Mouse (Mus musculus): Measurements from ENCODE around the gene Mrto4. TPM values are rescaled to one million over a fixed set of nuclear protein-coding genes. Genes with fewer than 3 reads are reported as not detected.

Gene Mrto4
- polyA plus RNA-seq, 1 experiment from 2014 or later: 81.1 TPM

DNA sequence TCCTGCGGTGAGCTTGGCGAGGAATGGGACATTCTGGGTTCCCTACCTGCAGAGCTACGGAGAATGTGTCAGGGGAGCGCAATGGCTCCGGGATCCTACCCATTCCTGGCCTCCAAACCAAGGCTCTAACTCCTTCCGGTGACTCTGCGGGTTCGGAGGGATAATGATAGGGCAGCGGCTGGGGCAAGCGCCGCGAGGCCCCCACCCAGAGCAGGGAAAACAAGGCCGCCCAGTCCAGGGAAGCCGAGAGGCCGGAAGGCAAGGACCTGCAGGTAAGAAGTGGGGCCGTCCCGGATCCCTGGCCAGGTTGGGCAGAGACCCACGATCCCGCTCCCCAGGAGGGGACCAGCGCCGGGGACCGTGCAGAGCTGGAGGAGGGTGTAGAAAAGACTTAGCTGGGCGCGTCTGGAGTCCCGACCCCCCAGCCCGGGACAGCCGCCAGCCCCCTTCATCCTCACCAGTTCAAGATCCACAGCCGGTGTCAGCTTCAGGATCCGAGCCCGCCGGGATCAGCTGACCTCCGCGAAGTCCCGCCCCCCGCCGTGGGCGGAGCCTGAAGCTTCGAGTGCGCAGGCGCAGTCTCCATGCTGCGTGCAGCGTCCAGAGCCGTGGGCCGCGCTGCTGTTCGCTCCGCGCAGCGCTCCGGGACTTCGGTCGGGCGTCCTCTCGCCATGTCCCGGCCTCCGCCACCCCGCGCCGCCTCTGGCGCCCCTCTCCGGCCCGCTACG is 42.0 kb downstream of the Mrto4 start, which contains the start of the genes Pqlc2 and Akr7a5:
TSS of gene Pqlc2 (minus strand) at position 538 of the 728 bp plus-strand sequence.
TSS of gene Akr7a5 (plus strand) at position 574 of the 728 bp plus-strand sequence.
- Histone ChIP-seq H3K4me2 (ENCODE audit: low read length) (peak within 1 kb of the TSS; percentile 96), H3K9ac (replicated peaks; ENCODE audit: low read length) (peak within 1 kb of the TSS; percentile 85), H3K4me1 (ENCODE audit: control insufficient read depth, insufficient read depth, low read length) (peaks cover 17% of the 10 kb centered on the region), H3K27ac (replicated peaks; ENCODE audit: low read depth, low read length) (peak within 1 kb of the TSS; percentile 73), H3K36me3 (ENCODE audit: control insufficient read depth, insufficient read depth, low read length) (peaks cover 28% of the 10 kb centered on the region), H3K27me3 (ENCODE audit: control insufficient read depth, insufficient read depth, low read length) (no peaks in the 10 kb centered on the region), H3K9me3 (ENCODE audit: control insufficient read depth, low read length) (no peaks in the 10 kb centered on the region), H3K4me3 (replicated peaks; ENCODE audit: low read depth, low read length) (peak within 1 kb of the TSS; percentile 91)
- peak; percentile 92 for ATAC-seq (ENCODE audit: low FRiP score, low TSS enrichment)
- peak; percentile 99 for DNase-seq
- under 1% methylated on average over 63 of the region's 63 CpGs for WGBS

DNA sequence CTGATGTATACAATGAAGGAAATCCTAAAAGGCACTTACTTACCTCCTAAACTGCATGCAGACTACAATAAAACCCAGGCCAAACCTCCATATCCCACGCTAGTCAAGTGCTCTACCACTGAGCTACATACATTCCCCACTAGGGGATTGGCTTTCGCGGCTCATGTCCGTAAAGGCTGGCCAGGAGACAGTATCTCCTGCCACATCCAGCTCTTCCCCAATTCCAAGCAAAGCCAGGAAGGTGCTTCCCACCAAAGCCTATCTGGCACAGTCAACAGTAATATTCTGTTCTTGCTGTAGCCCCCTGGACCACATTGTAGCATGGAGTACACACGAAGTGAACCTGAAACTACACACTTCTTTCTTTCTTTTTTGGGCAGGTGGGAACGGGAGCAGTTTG is 42.7 kb downstream of the Mrto4 start:
- ATAC-seq (ENCODE audit: low FRiP score, low TSS enrichment) (no peak), DNase-seq (no peak)
- Histone ChIP-seq H3K4me3 (replicated peaks; ENCODE audit: low read depth, low read length) (peak overlapping the region; percentile 91), H3K36me3 (ENCODE audit: control insufficient read depth, insufficient read depth, low read length) (peaks cover 27% of the 10 kb centered on the region), H3K27me3 (ENCODE audit: control insufficient read depth, insufficient read depth, low read length) (no peaks in the 10 kb centered on the region), H3K4me1 (ENCODE audit: control insufficient read depth, insufficient read depth, low read length) (peaks cover 17% of the 10 kb centered on the region), H3K27ac (replicated peaks; ENCODE audit: low read depth, low read length) (no peak overlapping the region), H3K4me2 (ENCODE audit: low read length) (peak overlapping the region; percentile 96), H3K9me3 (ENCODE audit: control insufficient read depth, low read length) (no peaks in the 10 kb centered on the region), H3K9ac (replicated peaks; ENCODE audit: low read length) (peak overlapping the region; percentile 85)
- WGBS: 18% methylated on average over 6 of the region's 6 CpGs

DNA sequence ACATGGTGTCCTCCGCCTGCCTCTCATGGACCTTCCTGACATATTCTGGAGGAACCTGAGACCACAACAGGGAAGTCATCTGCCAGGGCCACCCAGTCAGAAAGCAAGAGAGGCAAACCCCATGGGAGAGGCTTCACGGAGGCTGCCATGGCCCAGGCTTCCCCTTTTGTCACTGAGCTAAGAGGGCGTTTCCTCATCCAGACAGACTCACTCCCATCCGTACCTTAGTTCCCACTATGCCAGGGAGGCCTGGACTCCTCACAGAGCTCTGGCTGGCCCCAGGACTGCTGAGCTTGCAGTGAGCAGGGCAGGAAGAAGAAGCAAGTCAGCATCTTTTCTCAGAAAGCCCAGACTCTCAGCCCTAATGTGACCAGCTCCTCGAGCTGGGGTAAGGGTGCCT is 44.5 kb downstream of the Mrto4 start:
- 86% methylated on average over 5 of the region's 5 CpGs for WGBS
- H3K4me3 ChIP-seq (replicated peaks; ENCODE audit: low read depth, low read length): no peak overlapping the region
- DNase-seq (no peak), ATAC-seq (ENCODE audit: low FRiP score, low TSS enrichment) (no peak)
- H3K36me3 ChIP-seq (ENCODE audit: control insufficient read depth, insufficient read depth, low read length): peaks cover 19% of the 10 kb centered on the region
- H3K27ac ChIP-seq (replicated peaks; ENCODE audit: low read depth, low read length): no peak overlapping the region
- H3K4me1 ChIP-seq (ENCODE audit: control insufficient read depth, insufficient read depth, low read length): peaks cover 17% of the 10 kb centered on the region
- H3K9me3 ChIP-seq (ENCODE audit: control insufficient read depth, low read length): no peaks in the 10 kb centered on the region
- H3K9ac ChIP-seq (replicated peaks; ENCODE audit: low read length): no peak overlapping the region
- H3K27me3 ChIP-seq (ENCODE audit: control insufficient read depth, insufficient read depth, low read length): no peaks in the 10 kb centered on the region
- H3K4me2 ChIP-seq (ENCODE audit: low read length): no peak overlapping the region

DNA sequence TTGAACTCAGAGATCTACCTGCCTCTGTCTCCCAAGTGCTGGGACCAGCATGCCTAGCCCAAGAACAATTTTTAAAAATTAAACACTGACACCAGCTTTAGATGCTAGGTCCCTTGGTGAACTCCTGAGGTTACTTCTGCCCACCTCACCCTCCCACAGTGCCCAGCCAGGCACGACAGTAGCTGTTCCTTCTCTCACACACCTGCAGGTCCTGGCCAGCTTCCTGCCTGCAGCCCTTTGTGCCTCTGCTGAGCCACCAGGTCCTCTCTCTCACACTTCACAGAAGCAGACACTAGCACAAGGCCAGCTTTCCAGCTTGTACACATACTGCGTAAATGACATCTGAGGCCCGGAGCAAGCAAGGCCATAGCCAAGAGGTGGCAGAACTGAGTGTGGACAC is 46.9 kb downstream of the Mrto4 start:
- no peak for DNase-seq
- Histone ChIP-seq H3K9me3 (ENCODE audit: control insufficient read depth, low read length) (no peaks in the 10 kb centered on the region), H3K27ac (replicated peaks; ENCODE audit: low read depth, low read length) (no peak overlapping the region), H3K4me3 (replicated peaks; ENCODE audit: low read depth, low read length) (no peak overlapping the region), H3K4me1 (ENCODE audit: control insufficient read depth, insufficient read depth, low read length) (peaks cover 7% of the 10 kb centered on the region), H3K4me2 (ENCODE audit: low read length) (no peak overlapping the region), H3K9ac (replicated peaks; ENCODE audit: low read length) (no peak overlapping the region), H3K27me3 (ENCODE audit: control insufficient read depth, insufficient read depth, low read length) (no peaks in the 10 kb centered on the region), H3K36me3 (ENCODE audit: control insufficient read depth, insufficient read depth, low read length) (peaks cover 37% of the 10 kb centered on the region)
- 94% methylated on average over 3 of the region's 3 CpGs for WGBS
- ATAC-seq (ENCODE audit: low FRiP score, low TSS enrichment): no peak

DNA sequence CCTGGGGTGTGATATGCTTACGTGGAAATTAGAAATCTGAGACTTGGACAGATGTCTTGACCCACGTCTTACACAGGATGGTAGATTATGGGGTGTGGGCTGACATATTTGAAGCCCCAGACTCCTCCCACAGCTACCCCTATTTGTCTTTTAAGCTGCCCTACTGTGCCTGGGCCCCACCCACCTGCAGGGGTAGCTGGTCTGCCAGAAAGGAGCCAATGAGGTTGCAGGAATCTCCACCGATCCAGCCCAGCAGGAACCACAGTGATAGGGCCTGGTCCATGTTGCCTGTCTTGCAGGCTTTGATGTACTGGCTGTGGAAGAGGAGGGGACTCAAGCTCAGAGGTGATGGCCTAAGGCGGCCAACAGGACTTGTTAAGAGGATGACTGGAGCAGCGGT is 50.1 kb downstream of the Mrto4 start:
- WGBS: 67% methylated on average over 5 of the region's 5 CpGs
- H3K9ac ChIP-seq (replicated peaks; ENCODE audit: low read length): no peak overlapping the region

DNA sequence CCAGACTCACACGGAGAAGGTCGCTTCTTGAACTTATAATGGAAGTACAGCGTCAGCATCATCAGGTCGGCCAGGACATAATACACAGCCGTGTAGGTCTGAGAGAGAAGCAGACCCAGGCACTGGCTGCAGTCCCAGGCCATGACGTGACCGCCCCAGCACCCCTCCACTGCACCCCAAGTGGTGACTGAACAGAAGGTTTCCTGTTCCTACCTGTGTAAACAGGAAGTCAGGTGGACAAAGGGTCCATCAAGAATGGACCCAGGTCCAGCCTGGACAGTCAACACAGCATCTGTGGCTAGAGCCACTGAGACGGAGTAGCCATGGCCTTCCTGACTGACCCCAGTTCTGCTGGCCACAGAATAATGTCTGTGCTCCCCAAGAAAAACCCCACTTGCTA is 50.6 kb downstream of the Mrto4 start:
- Histone ChIP-seq H3K36me3 (ENCODE audit: control insufficient read depth, insufficient read depth, low read length) (peaks cover 64% of the 10 kb centered on the region), H3K9me3 (ENCODE audit: control insufficient read depth, low read length) (no peaks in the 10 kb centered on the region), H3K4me1 (ENCODE audit: control insufficient read depth, insufficient read depth, low read length) (no peaks in the 10 kb centered on the region), H3K27me3 (ENCODE audit: control insufficient read depth, insufficient read depth, low read length) (no peaks in the 10 kb centered on the region), H3K4me2 (ENCODE audit: low read length) (no peak overlapping the region), H3K4me3 (replicated peaks; ENCODE audit: low read depth, low read length) (no peak overlapping the region), H3K9ac (replicated peaks; ENCODE audit: low read length) (no peak overlapping the region), H3K27ac (replicated peaks; ENCODE audit: low read depth, low read length) (no peak overlapping the region)
- 93% methylated on average over 8 of the region's 8 CpGs for WGBS
- DNase-seq: no peak
- no peak for ATAC-seq (ENCODE audit: low FRiP score, low TSS enrichment)

More for the DNA sequence above, 50.1 kb downstream of the Mrto4 start:
- Histone ChIP-seq H3K4me3 (replicated peaks; ENCODE audit: low read depth, low read length) (no peak overlapping the region), H3K9me3 (ENCODE audit: control insufficient read depth, low read length) (no peaks in the 10 kb centered on the region), H3K36me3 (ENCODE audit: control insufficient read depth, insufficient read depth, low read length) (peaks cover 64% of the 10 kb centered on the region), H3K27me3 (ENCODE audit: control insufficient read depth, insufficient read depth, low read length) (no peaks in the 10 kb centered on the region), H3K27ac (replicated peaks; ENCODE audit: low read depth, low read length) (no peak overlapping the region), H3K4me1 (ENCODE audit: control insufficient read depth, insufficient read depth, low read length) (no peaks in the 10 kb centered on the region), H3K4me2 (ENCODE audit: low read length) (no peak overlapping the region)
- ATAC-seq (ENCODE audit: low FRiP score, low TSS enrichment): no peak
- DNase-seq: no peak

DNA sequence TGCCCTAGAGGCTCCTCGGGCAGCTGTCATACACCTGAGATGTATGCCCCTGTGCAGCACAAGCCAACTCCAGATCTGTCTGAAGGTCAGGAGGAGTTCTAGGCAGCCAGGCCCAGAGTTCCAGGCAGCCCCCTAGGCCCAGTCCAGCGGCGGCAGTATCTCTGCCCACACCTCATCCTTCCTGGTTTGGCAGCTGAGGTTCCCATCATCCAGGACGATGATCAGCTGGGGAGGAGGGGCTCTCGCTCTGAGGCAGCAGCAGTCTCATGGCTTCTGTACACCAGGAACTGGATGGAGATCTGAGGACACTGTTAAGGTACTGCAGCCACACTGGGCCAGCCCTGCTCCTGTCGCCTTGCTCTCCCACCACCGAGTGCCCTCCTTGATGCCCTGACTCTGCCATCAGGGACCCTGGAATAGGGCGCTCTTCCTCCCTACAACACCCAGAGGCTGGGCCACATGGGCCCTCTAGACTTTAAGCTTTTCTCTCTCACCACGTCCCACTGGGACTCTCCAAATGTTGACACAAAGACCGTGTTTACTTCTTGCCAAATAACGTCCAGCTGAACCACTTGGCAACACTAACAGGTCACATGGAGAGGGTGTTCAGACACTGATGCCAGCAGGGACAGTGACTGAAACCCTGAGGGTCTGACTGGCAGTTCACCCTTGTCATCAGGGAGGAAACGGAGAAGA is 53.6 kb downstream of the Mrto4 start:
- ATAC-seq (ENCODE audit: low FRiP score, low TSS enrichment) (no peak), DNase-seq (no peak)
- Histone ChIP-seq H3K27ac (replicated peaks; ENCODE audit: low read depth, low read length) (no peak overlapping the region), H3K9ac (replicated peaks; ENCODE audit: low read length) (no peak overlapping the region), H3K27me3 (ENCODE audit: control insufficient read depth, insufficient read depth, low read length) (no peaks in the 10 kb centered on the region), H3K4me1 (ENCODE audit: control insufficient read depth, insufficient read depth, low read length) (no peaks in the 10 kb centered on the region), H3K9me3 (ENCODE audit: control insufficient read depth, low read length) (no peaks in the 10 kb centered on the region), H3K36me3 (ENCODE audit: control insufficient read depth, insufficient read depth, low read length) (peaks cover 45% of the 10 kb centered on the region), H3K4me3 (replicated peaks; ENCODE audit: low read depth, low read length) (no peak overlapping the region), H3K4me2 (ENCODE audit: low read length) (no peak overlapping the region)
- WGBS: 86% methylated on average over 12 of the region's 12 CpGs

DNA sequence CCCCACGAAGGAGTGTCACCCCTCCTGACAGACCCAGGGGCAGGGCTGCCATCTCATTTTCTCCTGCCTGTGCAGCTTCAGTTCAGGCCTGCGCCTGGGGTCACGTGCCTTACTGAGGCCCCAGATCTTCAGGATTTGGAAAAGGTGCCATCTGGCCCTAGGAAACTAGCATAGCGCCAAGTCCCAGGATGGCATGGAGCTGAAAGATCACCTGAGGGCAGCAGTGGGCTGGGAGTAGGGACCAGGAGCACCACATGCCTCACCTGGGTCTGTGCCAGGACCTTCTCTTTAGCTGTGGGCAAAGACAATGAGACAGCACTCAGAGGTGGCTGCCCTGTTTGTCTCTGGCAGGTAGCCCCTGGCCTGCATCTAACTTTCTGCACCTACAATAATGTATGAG is 54.8 kb downstream of the Mrto4 start:
- H3K9ac ChIP-seq (replicated peaks; ENCODE audit: low read length): no peak overlapping the region
- H3K27me3 ChIP-seq (ENCODE audit: control insufficient read depth, insufficient read depth, low read length): no peaks in the 10 kb centered on the region
- no peaks in the 10 kb centered on the region for H3K9me3 ChIP-seq (ENCODE audit: control insufficient read depth, low read length)
- DNase-seq (no peak), ATAC-seq (ENCODE audit: low FRiP score, low TSS enrichment) (no peak)
- H3K4me3 ChIP-seq (replicated peaks; ENCODE audit: low read depth, low read length): no peak overlapping the region
- no peak overlapping the region for H3K27ac ChIP-seq (replicated peaks; ENCODE audit: low read depth, low read length)
- no peak overlapping the region for H3K4me2 ChIP-seq (ENCODE audit: low read length)
- peaks cover 45% of the 10 kb centered on the region for H3K36me3 ChIP-seq (ENCODE audit: control insufficient read depth, insufficient read depth, low read length)
- WGBS: 86% methylated on average over 4 of the region's 4 CpGs
- no peaks in the 10 kb centered on the region for H3K4me1 ChIP-seq (ENCODE audit: control insufficient read depth, insufficient read depth, low read length)
